Mouse (Mus musculus) ES-Bruce4 (cell line): ENCODE measurements around the gene Zfp809.

ENCODE experiments used
- CTCF ChIP-seq: IDR thresholded peaks from one replicate; pipeline ENCODE4 v1.8.1; 2011; ENCODE audit warnings: low read depth, low read length
- EP300 ChIP-seq: IDR thresholded peaks from 2 replicates; pipeline ENCODE4 v1.6.1; 2011; ENCODE audit warnings: low read depth, low read length; ENCODE audit not compliant: insufficient read depth
- POLR2A ChIP-seq: IDR thresholded peaks from one replicate; pipeline ENCODE4 v1.8.1; 2011; ENCODE audit warnings: low read length; ENCODE audit not compliant: insufficient read depth

- TF ChIP-seq EP300 (0 out of 2 replicates have a peak, but pooled peaks have one; percentile 32), POLR2A (peak; percentile 48), CTCF (peak; percentile 61)
Observed at GRCm38 (mm10) chr9:22225581-22226388, at the start of gene Zfp809.
